Mouse (Mus musculus): ENCODE measurements around the gene Mptx2. TPM values are rescaled to one million over a fixed set of nuclear protein-coding genes. Genes with fewer than 3 reads are reported as not detected.

Gene Mptx2
- polyA plus RNA-seq, 1 experiment from 2014 or later: not detected

Other genes with a start within 250 kb of the Mptx2 start
- not detected in 3 replicates for gene Olfr1408, start 140.4 kb downstream of the Mptx2 start, polyA plus RNA-seq (2018)
- gene Olfr1406, start 87.1 kb downstream of the Mptx2 start, polyA plus RNA-seq (2018): not detected in 3 replicates
- not detected in 3 replicates for gene Olfr218, start 80.0 kb downstream of the Mptx2 start, polyA plus RNA-seq (2018)
- not detected in 3 replicates for gene Olfr1404, start 65.4 kb downstream of the Mptx2 start, polyA plus RNA-seq (2018)
- gene Fcer1a, start 50.6 kb downstream of the Mptx2 start, polyA plus RNA-seq (2018): not detected in 3 replicates
- not detected in 3 replicates for gene Olfr418, start 11.8 kb downstream of the Mptx2 start, polyA plus RNA-seq (2018)
- not detected in 3 replicates for gene Ackr1, start 56.0 kb upstream of the Mptx2 start, polyA plus RNA-seq (2018)
- gene Aim2, start 73.1 kb upstream of the Mptx2 start, polyA plus RNA-seq (2018): 44.1 to 91.8 TPM (median 78.5 TPM) in 3 replicates
- not detected in 3 replicates for gene Cadm3, start 89.9 kb upstream of the Mptx2 start, polyA plus RNA-seq (2018)
- 25.2 to 49.7 TPM (median 27.2 TPM) in 3 replicates for gene Ifi206, start 213.3 kb upstream of the Mptx2 start, polyA plus RNA-seq (2018)

Data from macrophage (primary cell).